Mouse (Mus musculus) embryonic fibroblast, embryonic 13.5 days (primary cell): ENCODE data around the gene Cdk17.

Experiments
- CTCF ChIP-seq: IDR thresholded peaks from 2 replicates; pipeline ENCODE4 v1.5.1; 2011; ENCODE audit warnings: mild to moderate bottlenecking, control low read depth, low read length, moderate library complexity, borderline replicate concordance; ENCODE audit not compliant: insufficient read depth
- POLR2A ChIP-seq: IDR thresholded peaks from 2 replicates; pipeline ENCODE4 v1.6.1; 2011; ENCODE audit warnings: low read depth, mild to moderate bottlenecking, control low read depth, low read length, moderate library complexity

GRCm38 (mm10) chr10:93268339-93268738 is 107.7 kb downstream of the Cdk17 start:
- TF ChIP-seq POLR2A (no peak), CTCF (no peak)
